Mouse (Mus musculus): ENCODE data around the gene Lage3.

DNA sequence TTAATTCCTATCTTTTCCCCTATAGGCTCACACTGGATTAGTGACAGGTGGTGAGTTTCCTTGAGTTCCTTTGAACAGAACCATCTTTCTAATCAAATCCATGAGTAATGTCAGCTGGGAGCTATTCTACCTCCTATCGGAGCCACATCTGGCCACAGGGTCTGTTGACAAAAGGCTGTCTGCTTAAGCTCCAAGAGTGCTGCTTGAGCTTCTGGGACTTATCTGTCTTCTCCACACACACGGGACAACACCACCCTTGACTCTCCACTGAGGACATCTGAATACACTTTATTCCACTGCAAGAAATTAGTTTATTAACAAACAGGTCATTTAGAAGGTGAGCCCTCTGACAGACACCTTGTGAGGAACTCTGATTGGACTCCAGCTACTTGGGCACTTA, 31.0 kb upstream of the Lage3 start:
- TF ChIP-seq POLR2A (IDR thresholded peaks at IDR 0.05; ENCODE audit: extremely low read depth, insufficient read depth, low read length) = no peak
- TF ChIP-seq CTCF (IDR thresholded peaks at IDR 0.05; ENCODE audit: low read depth, low read length) = no peak
